Mouse (Mus musculus) G1E (cell line): ENCODE results near the gene Atf6b. TPM values are rescaled to one million over a fixed set of nuclear protein-coding genes. Genes with fewer than 3 reads are reported as not detected.

Experiments
- ATAC-seq: 2 replicates; pipeline ENCODE4 v1.8.0; 2016; ENCODE audit warnings: mild to moderate bottlenecking; ENCODE audit not compliant: insufficient number of reproducible peaks, poor library complexity, low FRiP score, severe bottlenecking; ENCODE audit errors: extremely low read depth
- DNase-seq: peaks from one replicate; pipeline ENCODE4 v3.0.0; 2012; ENCODE audit warnings: low spot score
- H3K27me3 ChIP-seq: 2 replicates; pipeline ENCODE4 v1.6.1; 2012; ENCODE audit warnings: mild to moderate bottlenecking, low read length, inconsistent platforms; ENCODE audit not compliant: insufficient read depth
- H3K36me3 ChIP-seq: replicated peaks from 2 replicates; pipeline ENCODE3; 2012; ENCODE audit warnings: mild to moderate bottlenecking, inconsistent platforms
- H3K4me1 ChIP-seq: 2 replicates; pipeline ENCODE4 v1.6.1; 2012; ENCODE audit warnings: low read depth, low read length, inconsistent platforms, mixed read lengths; ENCODE audit not compliant: insufficient read depth
- H3K4me3 ChIP-seq: 2 replicates; pipeline ENCODE4 v1.5.1; 2012; ENCODE audit warnings: low read depth, mild to moderate bottlenecking, inconsistent platforms, low read length, moderate library complexity, mixed read lengths
- H3K9me3 ChIP-seq: replicated peaks from 2 replicates; pipeline ENCODE4 v1.6.1; 2012; ENCODE audit warnings: inconsistent platforms
- CTCF ChIP-seq: IDR thresholded peaks from 2 replicates; pipeline ENCODE4 v1.5.1; 2012; ENCODE audit warnings: low read depth, low read length, inconsistent platforms, mixed read lengths
- GATA1 ChIP-seq: IDR thresholded peaks from 2 replicates; pipeline ENCODE4 v1.6.1; 2012; ENCODE audit warnings: borderline replicate concordance, low read length, inconsistent platforms, mixed read lengths
- GATA2 ChIP-seq: IDR thresholded peaks from 2 replicates; pipeline ENCODE4 v1.6.1; 2012; ENCODE audit warnings: low read depth, low read length, inconsistent platforms, borderline replicate concordance
- POLR2AphosphoS5 ChIP-seq: IDR thresholded peaks from 2 replicates; pipeline ENCODE4 v1.6.1; 2012; ENCODE audit warnings: low read depth, low read length, inconsistent platforms; ENCODE audit not compliant: insufficient replicate concordance
- TAL1 ChIP-seq: conservative IDR thresholded peaks from 2 replicates; pipeline ENCODE4 v1.6.1; 2012; ENCODE audit warnings: low read depth, low read length, inconsistent platforms, mixed read lengths
- polyA plus RNA-seq: library from polyadenylated mRNA; stranded (reverse); fragments of >175 nt; gene quantifications from 2 replicates; pipeline ENCODE4 v1.2.3, GENCODE M21; 2012
- total RNA-seq, 2 experiments: library from RNA; stranded (forward) in 1 of 2; stranded (reverse) in 1 of 2; fragments of 200-1000 nt in 1 of 2; fragments of >200 nt in 1 of 2; fragmentation: Nextera tagmentation in 1 of 2; gene quantifications; 2 replicates each; pipeline ENCODE4 v1.2.3; 2014 to 2017

Atf6b gene
- total and polyA plus RNA-seq, 3 experiments, result 9.2 to 89.0 (median 20.5) TPM

- Histone ChIP-seq H3K9me3 (no peaks in the 10 kb centered on the region), H3K27me3 (peaks cover 47% of the 10 kb centered on the region), H3K4me1 (peaks cover 26% of the 10 kb centered on the region), H3K4me3 (no peak within 1 kb of the TSS), H3K36me3 (peaks cover 6% of the 10 kb centered on the region)
- TF ChIP-seq GATA2 (no peak), POLR2AphosphoS5 (no peak), GATA1 (no peak), TAL1 (no peak), CTCF (no peak)
- DNase-seq, result no peak
- ATAC-seq, result no peak
These were observed 17.7 kb upstream of the Atf6b start, which contains the start of gene Prrt1 for GRCm38 (mm10) chr17:34629221-34629751. Gene Prrt1 (plus strand): TSS chr17:34629533.

DNA sequence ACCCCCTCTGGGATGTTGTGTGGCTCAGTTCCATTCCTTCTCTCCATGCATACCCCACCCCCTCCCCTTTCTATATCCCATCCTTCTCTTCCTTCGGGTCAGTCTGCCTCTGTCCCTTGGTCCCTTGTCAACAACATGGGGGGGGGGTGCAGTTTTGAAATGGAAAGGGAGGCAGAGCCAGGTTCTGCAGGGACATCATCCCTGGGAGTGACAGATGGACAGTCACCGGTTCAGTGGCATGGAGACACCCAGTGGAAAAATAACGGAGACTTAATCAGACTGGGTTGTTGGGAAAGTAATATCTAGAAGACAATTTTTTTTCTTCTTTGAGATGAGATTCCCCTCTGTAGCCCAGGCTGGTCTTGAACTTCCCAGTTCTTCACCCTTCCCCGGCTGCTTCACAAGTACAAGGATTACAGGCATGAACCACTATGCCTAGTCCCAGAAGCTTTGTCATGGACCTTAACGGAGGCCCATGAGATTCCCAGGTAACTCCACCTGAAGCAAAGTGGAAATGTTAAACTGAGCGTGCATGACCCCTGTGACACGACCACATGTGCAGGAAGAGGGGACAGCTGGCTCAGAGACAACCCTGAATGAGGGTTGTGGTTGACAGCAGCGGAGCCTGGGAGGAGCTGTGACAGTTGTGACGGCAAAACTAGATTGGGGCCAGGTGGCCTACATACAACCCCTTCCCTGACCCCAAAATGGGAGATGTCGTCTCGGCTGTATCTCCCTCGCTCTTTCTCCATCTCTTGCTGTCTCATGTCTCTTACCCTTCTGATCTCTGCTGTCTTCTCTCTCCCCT lies 16.9 kb upstream of the Atf6b start:
- Histone ChIP-seq H3K4me1 (peaks cover 26% of the 10 kb centered on the region), H3K27me3 (peaks cover 47% of the 10 kb centered on the region), H3K9me3 (no peaks in the 10 kb centered on the region), H3K4me3 (no peak overlapping the region), H3K36me3 (peaks cover 6% of the 10 kb centered on the region)
- TF ChIP-seq GATA2, result no peak
- TF ChIP-seq CTCF, result no peak
- TF ChIP-seq GATA1, result no peak
- TF ChIP-seq TAL1, result no peak
- no peak for TF ChIP-seq POLR2AphosphoS5
- DNase-seq, result no peak
- ATAC-seq, result no peak

- H3K36me3 ChIP-seq, result no peaks in the 10 kb centered on the region
- peaks cover 24% of the 10 kb centered on the region for H3K4me1 ChIP-seq
- no peak overlapping the region for H3K4me3 ChIP-seq
- ATAC-seq (no peak), DNase-seq (no peak)
- TF ChIP-seq POLR2AphosphoS5 (no peak), GATA1 (no peak), TAL1 (no peak), GATA2 (no peak), CTCF (no peak)
- peaks cover 48% of the 10 kb centered on the region for H3K27me3 ChIP-seq
- no peaks in the 10 kb centered on the region for H3K9me3 ChIP-seq
These were observed 16.1 kb upstream of the Atf6b start for GRCm38 (mm10) chr17:34630761-34631301.

- Histone ChIP-seq H3K9me3 (no peaks in the 10 kb centered on the region), H3K4me1 (peaks cover 16% of the 10 kb centered on the region), H3K36me3 (no peaks in the 10 kb centered on the region), H3K27me3 (peaks cover 50% of the 10 kb centered on the region), H3K4me3 (no peak overlapping the region)
- TF ChIP-seq TAL1, result no peak
- no peak for TF ChIP-seq CTCF
- TF ChIP-seq GATA1, result no peak
- no peak for TF ChIP-seq POLR2AphosphoS5
- TF ChIP-seq GATA2, result no peak
- DNase-seq, result no peak
- ATAC-seq, result no peak
These were observed 15.3 kb upstream of the Atf6b start for GRCm38 (mm10) chr17:34631647-34632046.

- Histone ChIP-seq H3K36me3 (no peaks in the 10 kb centered on the region), H3K4me3 (no peak overlapping the region), H3K27me3 (peaks cover 50% of the 10 kb centered on the region), H3K9me3 (no peaks in the 10 kb centered on the region), H3K4me1 (peaks cover 13% of the 10 kb centered on the region)
- TF ChIP-seq GATA1, result no peak
- TF ChIP-seq GATA2, result no peak
- TF ChIP-seq CTCF, result no peak
- no peak for TF ChIP-seq POLR2AphosphoS5
- TF ChIP-seq TAL1, result no peak
- ATAC-seq, result no peak
- no peak for DNase-seq
These were observed 14.7 kb upstream of the Atf6b start for GRCm38 (mm10) chr17:34632261-34632691.

DNA sequence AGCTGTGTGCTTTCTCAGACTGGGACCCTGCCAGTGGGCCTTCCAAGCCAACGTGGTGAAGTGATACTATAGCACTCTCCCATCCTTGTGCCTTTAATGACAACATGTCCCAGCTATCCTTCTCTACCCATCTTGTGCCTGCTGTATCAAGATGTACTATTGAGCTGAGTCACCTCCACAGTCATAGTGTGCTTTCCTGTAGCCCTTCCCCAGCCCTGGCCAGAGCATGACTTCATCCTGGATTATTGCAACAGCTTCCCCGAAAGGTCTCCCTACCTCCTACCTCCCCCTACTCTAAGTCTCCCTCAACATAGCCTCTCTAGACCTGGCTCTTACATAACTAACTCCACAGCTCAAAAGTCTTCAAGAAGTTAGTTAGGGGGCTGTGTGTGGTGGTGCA lies 11.3 kb upstream of the Atf6b start:
- TF ChIP-seq GATA2 (no peak), TAL1 (no peak), CTCF (no peak), POLR2AphosphoS5 (no peak), GATA1 (no peak)
- DNase-seq, result no peak
- H3K27me3 ChIP-seq, result peaks cover 41% of the 10 kb centered on the region
- H3K4me1 ChIP-seq, result no peaks in the 10 kb centered on the region
- H3K36me3 ChIP-seq, result no peaks in the 10 kb centered on the region
- no peak for ATAC-seq
- H3K4me3 ChIP-seq, result no peak overlapping the region
- H3K9me3 ChIP-seq, result no peaks in the 10 kb centered on the region
